Mouse (Mus musculus) hindlimb bud, embryonic 11.5 days (tissue): ENCODE results near the gene Brd3os.

ENCODE experiments used
- DNase-seq: peaks from one replicate; pipeline ENCODE4 v3.0.0-alpha.2; 2012; ENCODE audit warnings: low read depth, low spot score; ENCODE audit errors: extremely low spot score

Gene Brd3os

DNA sequence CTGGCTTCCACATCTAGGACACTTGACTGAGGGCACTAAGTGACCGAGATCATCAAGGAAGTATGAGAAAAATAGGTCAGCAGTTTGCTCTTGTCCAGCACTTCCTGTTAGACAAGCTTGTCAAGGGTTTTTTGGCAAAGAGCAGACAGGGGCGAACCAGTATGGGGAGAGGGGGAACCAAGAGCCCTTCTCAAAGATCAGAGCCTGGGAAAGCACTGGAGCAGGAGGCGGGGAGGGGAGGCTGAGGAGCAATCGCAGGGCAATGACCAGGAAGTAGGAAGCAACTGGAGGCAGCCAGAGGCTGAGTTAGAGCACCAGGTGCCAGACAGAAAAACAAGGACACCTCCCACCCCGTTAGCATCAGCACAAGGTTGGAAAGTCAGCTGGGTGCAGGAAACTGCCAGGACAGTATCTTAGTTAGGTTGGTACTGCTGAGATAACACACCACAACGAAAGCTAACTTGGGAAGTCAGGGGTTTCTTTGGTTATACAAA lies 23.5 kb upstream of the Brd3os start:
- DNase-seq, result no peak

DNA sequence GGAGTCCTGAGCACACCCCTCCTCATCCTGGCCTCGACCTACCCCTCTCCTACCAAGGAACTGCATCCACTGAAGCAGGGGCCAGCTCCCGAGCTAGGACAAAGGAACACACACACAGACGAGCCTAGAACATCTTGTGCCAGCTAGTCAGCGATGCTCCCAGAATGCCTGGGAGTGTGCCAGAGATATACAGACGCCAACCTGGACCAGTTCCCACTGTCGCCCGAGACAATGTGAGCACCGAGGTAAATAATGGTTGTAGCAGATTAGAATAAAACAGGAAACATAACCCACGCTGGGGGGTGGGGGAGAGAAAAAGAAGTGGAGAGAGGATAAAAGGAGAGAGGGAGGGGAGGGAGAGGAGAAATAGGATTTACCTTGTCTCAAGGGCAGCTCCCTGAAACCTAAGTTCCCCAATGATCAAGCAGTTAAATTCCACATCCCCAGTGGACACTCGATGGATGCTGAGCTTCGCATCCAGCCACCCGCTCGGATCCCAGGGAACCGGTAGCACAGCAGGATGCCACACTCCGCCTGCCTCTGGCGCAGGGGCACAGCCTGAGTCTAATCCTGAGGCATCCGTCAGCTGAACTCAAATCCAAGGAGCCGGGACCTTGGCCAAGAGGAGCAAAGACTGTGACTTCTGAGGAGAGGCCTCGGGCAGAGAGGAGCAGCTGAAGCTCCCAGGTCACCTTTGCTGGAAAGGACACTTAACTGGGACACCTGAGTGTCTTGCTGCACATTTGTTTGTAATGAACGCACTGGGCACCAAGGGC lies 20.6 kb upstream of the Brd3os start:
- no peak for DNase-seq

DNA sequence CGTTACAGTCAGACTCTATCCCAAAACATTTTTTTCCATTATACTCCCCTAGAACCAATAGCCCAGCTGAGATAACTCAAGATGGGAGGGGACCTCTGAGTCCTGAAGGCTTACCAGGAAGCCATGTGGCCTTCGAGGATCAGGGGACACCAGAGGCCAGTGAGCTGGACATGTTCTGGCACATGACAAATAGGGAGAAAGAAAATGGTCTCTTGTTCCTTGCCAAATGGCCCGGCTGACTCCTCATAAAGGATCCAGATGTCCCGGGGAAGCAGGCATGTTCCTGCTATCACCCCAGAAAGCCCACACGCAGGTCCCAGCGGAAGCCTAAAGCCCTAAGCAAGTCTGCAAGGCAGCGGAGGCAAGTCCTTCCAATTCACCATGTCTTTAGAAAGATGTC lies 18.5 kb upstream of the Brd3os start:
- no peak for DNase-seq

DNA sequence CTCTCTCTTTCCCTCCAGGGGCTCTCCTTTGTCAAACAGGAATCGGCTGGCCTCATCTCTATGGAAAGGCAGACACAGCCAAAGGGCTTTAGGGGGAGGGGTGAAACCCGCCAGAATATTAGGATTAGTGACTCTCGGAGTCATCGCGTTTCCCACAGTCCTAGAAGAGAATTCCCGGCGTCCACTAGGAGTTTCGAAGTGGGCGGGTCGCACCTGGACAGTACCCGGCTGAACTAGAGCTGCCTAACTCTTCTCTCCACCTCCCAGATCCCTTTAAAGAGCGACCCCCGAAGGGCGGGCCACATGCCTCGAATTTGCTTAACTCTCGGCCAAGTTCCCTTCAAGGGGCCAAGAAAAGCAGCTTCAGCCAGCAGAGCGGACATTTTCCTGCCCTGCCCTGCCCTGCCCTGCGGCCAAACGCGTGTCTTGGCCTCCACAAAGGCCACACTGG lies 16.9 kb upstream of the Brd3os start:
- DNase-seq, result no peak

DNA sequence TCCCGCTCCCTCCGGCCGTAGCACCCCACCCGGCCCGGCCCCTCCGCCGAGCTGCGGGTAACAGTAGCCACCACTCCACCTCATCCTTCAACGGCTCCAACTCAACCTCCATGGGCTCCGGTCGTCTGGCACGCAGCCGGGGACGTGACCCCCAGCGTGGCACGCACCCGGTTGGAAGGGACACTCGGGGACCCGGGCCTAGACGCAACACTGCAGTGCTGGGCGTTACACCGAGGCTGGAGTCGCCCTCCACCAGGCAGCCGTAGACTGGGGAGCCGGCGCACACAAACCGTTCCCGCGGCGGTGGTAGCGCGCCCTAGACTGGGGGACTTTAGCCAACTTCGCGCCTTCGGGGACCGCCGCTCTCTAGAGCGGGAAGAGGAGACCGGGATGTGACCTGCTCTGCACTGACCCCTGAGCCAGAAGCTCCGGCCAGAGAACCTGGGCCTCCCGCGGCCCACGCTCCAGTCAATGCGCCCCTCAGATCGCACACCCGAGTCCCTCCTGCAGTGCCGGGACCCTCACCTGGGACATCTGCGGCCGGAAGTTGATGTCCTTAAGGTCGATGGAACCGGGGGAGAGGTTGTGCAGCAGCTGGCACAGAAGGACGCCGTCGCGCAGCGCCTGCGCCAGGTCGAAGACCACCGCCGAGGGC lies 16.2 kb upstream of the Brd3os start:
- no peak for DNase-seq

DNA sequence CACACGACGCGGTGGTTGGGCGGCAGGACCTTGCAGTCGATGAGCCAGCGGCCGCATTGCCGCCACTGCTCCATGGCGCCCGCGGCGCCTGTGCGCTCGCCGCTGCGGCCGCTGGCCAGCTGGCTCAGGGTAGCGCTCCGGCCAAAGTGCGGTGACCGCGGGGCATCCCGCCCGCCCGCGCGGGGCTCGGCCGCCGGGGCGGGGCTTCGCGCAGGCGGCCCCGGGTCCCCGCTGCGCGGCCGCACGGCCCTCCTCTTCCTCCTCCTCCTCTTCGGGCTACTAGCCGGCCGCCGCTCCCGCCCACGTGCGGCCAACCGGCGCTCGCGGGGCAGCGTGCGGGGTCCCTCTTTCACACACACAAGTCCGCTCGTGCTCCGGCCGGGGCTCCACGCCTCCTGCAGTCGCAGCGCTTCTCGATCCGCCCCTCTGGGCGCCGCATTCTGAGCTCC lies 15.7 kb upstream of the Brd3os start:
- no peak for DNase-seq

DNA sequence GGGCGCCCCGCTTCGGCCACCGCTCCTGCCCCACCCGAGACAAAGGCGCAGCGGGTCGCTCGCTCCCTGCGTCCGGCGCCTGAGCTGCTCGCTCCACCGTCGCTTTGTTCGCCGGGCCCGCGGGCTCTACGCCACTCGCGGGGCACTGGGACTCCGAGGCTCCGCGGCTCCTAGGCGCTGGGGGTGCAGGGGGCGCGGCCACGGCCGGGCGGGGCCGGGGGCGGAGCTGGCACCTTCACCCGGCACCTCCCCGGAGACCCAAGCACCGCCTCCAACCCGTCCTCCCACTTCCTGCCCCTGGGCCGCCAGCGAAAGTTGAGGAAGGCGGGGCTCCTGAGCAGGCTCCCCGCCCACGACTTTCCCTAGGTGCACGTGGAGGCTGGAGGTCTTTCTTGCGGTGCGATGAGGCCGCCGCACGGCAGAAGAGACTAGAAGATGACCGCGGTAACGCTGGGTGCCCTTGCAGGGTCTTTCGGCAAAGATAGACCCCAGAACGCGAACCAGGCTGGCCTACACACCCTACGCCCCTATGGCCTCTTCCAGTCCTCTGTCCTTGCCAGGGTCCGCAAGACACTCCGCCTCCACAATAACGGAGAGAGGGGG lies 15.2 kb upstream of the Brd3os start, which contains the start of gene Vav2:
Gene Vav2 (minus strand): TSS at position 179 of the 603 bp plus-strand sequence.
- DNase-seq, result no peak

DNA sequence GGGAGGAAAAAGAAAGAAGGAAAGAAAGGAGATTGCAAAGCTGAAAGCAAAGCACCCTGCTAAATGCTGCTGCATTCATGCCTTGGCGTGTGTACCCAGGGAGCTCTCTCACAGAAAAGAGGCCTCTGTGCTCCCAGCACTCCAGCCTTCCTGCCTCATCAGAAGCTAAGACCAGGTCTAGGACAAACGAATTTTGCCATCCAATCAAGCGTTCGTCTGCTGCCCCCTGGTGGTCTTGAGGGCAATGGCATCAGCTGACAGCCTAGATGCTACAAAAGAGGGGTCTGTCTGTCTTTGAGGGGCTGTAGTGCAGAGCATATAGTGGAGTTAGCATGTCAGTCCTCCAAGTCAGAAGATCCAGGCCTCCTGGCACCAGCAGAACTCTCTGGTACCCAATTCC lies 14.1 kb upstream of the Brd3os start:
- peak; percentile 82 for DNase-seq

DNA sequence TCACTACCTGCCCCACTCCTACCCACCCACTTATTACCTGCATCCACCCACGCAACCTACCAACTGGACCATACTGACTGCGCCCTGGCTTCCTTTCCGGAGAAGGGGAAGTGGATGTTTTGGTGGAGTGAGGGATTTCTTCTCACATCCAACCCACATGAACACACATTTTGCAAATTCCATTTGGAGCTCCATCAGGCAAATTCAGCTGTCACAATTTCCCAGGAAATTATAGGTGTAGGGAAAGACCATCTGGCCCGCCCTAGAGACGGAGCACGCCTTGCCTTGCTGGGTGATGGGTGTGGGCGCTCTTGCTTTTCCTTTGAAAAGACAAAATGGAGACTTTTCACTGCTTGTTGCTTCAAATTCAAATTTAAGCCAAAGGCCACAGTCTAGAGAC lies 11.5 kb upstream of the Brd3os start:
- DNase-seq, result no peak

DNA sequence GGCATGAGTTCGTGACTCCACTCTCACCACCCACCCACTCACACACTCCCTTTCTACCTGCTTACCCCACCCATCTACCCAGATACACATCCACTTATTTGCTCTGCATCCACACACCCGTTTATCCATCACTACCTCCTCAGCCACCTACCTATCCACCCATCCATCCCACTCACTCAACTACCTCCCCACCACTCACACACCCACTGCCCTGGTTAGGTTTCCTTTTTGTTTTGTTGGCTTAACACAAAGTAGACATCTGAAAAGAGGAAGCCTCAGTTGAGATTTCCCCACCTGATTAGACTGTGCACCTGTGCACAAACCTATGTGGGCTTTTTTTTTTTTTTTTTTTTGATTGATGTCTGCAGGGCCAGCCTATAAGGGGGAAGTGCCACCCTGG lies 9.5 kb upstream of the Brd3os start:
- DNase-seq, result no peak

DNA sequence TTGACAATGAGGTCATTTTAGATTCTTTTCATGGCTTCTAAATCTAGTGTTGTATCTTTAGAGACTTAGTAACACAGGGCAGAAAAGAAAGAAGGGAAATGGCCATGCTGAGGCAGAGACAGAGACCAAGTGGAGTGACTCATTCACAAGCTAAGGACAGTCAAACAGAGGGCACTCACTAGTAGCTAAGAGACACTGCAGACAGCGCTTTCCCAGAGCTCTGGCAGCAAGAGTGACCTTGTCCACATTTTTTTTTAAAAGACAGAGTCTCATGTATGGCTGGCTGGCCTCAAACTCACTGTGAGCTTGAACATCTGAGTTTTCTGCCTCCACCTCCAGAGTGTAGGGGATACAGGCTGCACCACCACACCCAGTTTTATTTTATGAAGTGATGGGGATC lies 4.2 kb upstream of the Brd3os start:
- DNase-seq, result no peak

DNA sequence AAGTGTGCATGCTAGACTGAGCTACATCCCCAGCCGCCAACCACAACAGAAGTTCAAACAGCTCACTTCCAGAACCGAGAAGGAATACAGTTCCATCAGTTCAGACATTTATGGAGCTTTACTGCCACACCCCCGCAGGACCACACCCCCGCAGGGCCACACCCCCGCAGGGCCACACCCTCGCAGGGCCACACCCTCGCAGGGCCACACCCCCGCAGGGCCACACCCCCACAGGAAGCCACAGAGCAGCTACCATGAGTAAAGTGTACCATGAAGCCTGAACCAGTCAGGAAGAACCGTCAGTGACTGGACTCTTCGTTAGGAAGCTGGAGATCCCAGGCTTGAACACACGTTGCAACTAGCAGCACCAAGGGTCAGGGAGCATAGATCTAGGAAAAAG lies 3.8 kb upstream of the Brd3os start:
- no peak for DNase-seq

DNA sequence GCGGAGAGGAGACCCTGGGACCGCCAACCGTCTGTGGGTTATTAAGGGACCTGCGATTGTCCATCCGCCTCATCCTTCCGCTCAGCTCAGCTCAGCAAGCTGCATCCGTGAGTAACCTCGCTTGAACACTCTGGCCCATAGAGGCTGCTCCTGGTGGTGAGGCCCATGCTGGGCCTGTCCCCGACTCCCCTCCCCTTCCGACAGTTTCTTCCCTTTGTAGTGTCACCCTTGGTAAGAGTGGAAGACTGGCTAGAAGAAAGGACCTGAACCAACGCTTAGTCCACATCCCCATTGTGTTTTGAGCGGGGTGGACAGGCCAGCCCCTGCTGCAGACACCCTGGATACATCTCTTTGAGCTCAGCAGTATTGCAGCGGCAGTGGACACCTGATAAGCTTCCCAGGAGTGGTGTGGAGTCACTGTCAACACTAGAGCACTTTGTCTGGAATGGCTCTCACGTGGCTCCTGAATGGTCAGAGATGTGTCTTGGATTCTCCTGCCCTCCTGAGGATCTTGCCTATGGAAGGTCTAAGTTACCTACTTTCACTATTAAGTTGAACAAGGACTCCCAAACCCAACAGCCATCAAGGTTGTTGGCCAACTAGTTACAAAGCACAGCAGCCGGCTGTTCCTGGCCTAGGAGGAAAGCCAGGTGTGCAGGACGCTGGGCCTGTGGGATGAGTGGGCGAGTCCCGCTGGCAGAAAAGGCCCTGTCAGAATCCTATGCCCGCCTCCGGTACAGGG lies 755 bp downstream of the Brd3os start:
- no peak for DNase-seq

DNA sequence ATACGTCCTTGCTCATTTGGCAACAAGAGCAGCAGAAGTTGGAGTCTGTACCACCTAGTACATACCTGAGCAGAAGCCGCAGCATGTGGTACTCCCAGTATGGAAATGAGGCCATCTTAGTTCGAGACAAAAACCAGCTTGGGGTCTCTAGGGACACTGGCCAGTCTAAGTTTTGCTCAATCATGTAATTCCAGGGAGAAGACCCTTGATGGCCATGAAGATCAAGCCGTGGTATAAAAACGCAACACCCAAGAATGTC lies 1.3 kb downstream of the Brd3os start:
- DNase-seq, result no peak

DNA sequence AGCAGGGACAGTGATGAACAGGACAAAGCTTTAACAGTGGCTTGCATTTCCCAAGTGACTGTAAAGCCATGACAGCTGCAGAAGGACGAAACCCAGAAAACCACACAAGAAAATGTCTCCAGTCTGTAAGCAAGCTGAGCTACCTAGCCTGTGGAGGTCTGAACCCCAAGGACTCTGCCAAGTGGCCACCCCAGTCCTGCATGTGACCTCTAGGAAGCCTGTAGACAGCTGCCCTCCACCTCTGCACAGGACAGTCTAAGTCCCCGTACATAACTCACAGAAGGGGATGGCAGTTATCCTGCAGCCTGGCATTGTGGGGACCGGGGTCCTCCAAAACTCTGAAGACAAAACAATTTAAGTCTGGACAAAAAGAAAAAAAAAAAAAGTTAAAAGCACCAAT lies 3.8 kb downstream of the Brd3os start:
- DNase-seq, result no peak

DNA sequence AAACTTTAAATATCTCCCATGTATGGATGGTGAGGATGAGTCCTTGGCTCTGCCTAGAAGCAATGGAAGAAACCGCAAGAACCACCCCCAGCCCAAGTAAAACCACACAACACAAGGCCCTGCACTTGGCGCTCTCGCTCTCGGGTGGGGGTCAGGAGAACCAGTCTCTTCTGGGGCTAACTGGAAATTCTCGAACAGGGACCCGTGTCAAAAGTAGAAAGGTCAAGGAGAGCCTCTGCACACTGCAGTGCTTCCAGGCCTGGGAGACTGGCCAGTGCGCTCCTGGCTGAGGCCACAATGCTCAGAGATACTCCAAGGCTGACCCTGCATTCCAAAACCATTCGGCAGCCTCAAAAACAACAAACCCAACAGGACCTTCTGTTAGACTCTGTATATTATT lies 4.7 kb downstream of the Brd3os start:
- DNase-seq, result no peak

DNA sequence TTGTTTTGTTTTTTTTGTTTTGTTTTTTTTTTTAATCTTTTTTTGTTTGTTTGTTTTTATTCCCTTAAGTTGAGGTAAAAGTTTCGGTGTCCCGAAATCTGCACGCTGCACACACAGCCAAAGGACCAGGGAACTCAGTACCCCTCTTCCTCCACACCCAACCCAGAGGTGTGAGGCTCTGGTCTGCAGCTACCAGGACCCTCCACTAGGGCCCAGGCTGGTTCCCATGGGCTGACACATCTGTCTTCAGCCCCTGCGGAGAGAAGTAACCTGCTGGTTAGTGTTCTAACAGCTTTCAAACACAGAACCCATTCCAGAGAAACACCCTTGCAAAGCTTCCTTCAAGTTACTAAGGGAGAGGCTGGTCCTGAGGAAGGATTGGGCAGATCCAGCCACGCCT lies 5.7 kb downstream of the Brd3os start:
- DNase-seq, result no peak

DNA sequence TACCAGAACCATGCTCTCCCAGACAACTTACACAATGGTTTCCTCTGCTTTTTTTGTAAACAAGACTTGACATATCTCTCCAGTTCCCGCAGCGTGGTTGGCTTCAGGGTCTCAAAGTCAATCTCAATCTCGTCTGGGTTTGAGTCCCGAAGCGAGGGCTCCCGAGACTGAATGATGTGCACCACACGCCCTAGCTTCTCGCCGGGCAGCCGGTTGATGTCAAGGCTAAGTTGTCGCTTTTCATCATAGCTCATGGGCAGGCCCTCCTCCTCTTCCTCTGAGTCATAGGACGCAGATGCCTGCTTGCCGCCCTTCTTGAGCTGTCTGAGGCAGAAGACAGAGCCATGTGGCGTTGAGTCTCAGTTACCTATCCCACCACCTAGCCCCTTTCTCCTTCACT lies 8.1 kb downstream of the Brd3os start:
- DNase-seq, result no peak

DNA sequence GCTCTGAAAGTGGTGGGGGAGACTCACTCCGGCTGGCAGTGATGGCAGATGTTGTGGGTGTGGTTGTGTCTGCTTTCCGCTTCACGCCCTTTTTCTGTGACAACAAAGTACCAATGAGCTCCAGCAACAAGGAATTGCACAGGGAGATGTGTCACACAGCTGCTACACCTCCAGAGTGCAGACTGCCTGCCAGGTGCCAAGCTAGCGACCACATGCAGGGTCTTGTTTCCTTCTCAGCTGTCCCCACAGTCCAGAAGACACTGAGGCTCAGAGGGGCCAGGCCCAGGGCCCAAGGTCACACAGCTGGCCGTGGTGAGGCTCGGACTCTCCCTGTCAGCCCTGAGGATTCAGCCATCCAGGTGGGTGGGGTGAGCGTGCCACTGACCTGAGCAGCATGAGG lies 17.6 kb downstream of the Brd3os start:
- no peak for DNase-seq

DNA sequence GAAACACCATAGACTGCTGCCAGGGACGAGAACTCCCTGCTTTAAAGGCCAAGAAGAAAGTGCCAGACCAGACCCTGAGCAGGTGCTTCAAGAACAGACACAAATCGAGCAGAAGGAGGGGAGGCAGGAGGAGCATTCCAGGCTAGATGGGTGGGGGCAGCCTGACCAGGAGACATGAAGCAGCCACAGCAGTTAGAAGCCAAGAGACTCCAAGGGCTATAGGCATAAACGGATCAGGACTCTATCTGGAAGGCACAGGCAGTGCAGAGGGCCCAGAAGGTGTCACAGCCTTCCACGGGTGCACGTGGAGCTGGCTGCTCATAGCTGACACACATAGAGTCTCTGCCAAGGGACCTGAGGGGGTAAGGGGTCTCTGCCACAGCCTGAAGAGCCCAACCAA lies 18.0 kb downstream of the Brd3os start:
- no peak for DNase-seq

DNA sequence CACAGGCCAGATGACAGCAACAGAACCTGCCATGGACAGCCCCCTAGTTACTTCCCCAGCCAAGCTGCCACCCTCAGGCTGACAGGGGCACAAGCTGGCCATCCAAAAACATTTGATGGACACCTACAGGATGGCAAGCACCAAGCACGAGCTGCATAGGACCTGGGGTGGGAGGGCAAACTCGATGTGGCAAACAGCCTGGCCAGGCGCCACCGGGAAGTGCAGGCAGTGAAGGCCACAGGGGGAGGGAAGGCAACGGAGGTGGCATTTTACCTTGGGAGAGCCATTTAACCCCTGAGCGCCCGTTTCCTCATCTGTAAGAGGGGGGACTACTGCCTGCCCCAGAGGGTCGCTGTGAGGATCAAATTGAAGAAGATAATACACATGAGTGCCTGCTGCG lies 18.5 kb downstream of the Brd3os start:
- no peak for DNase-seq
